Mouse (Mus musculus) cortical plate, adult 2 months (tissue): ENCODE results near the gene Ptpn13.

Experiments used
- CTCF ChIP-seq: fragments of 200-500 bp; IDR thresholded peaks from 2 replicates; pipeline ENCODE4 v1.5.1; 2011; ENCODE audit warnings: mild to moderate bottlenecking, control low read depth, low read length; ENCODE audit not compliant: insufficient read depth; ENCODE audit errors: extremely low read depth
- POLR2A ChIP-seq: fragments of 200-500 bp; IDR thresholded peaks from 2 replicates; pipeline ENCODE4 v1.6.1; 2011; ENCODE audit warnings: mild to moderate bottlenecking, low read length, control low read depth; ENCODE audit not compliant: insufficient read depth; ENCODE audit errors: extremely low read depth

- TF ChIP-seq POLR2A (no peak), CTCF (no peak)
Measured at GRCm38 (mm10) chr5:103614356-103614755, 189.4 kb downstream of the Ptpn13 start.
